ENCODE assay signal across 8 mouse cellular contexts in genomic region chr7:82119266-82119665, GRCm38 (mm10). TPM values are rescaled to one million over a fixed set of nuclear protein-coding genes. Genes with fewer than 3 reads are reported as not detected.
DNase-seq lines count a peak whose midpoint lies in the region; ATAC-seq and TF ChIP-seq lines count a peak whose summit lies in the region.

No protein-coding gene starts in this region.

- WGBS in forebrain, embryonic 10.5 days, result 16% methylated on average over 2 of the region's 2 CpGs
- WGBS in hindbrain, embryonic 12.5 days, result 18% methylated on average over 2 of the region's 2 CpGs

- no peaks in the 10 kb centered on the region for H3K36me3 ChIP-seq in ES-E14 (ENCODE audit: control insufficient read depth, insufficient read depth, low read length, poor library complexity, severe bottlenecking)
- H3K36me3 ChIP-seq in forebrain, embryonic 10.5 days (replicated peaks), result no peaks in the 10 kb centered on the region
- no peaks in the 10 kb centered on the region for H3K36me3 ChIP-seq in hindbrain, embryonic 12.5 days

- no peak overlapping the region for H3K9ac ChIP-seq in ES-E14 (ENCODE audit: insufficient read depth, low read depth, low read length, poor library complexity, severe bottlenecking)
- no peak overlapping the region for H3K9ac ChIP-seq in hindbrain, embryonic 12.5 days

- H3K4me2 ChIP-seq in hindbrain, embryonic 12.5 days (replicated peaks), result no peak overlapping the region

- TF ChIP-seq CTCF in brain, embryonic 14.5 days (IDR thresholded peaks at IDR 0.05; ENCODE audit: borderline replicate concordance, extremely low read depth, insufficient read depth, insufficient read length), result peak; percentile 62; the same call in 1 of the 2 replicates

- no peak overlapping the region for H3K27ac ChIP-seq in ES-E14 (ENCODE audit: insufficient read depth, low read depth, low read length, poor library complexity, severe bottlenecking)
- H3K27ac ChIP-seq in forebrain, embryonic 10.5 days, result no peak overlapping the region
- H3K27ac ChIP-seq in hindbrain, embryonic 12.5 days, result no peak overlapping the region

- no peaks in the 10 kb centered on the region for H3K27me3 ChIP-seq in forebrain, embryonic 10.5 days (ENCODE audit: poor library complexity, severe bottlenecking)
- H3K27me3 ChIP-seq in hindbrain, embryonic 12.5 days, result no peaks in the 10 kb centered on the region

- ATAC-seq in hindbrain, embryonic 12.5 days (ENCODE audit: low FRiP score), result peak; percentile 60

- no peaks in the 10 kb centered on the region for H3K9me3 ChIP-seq in ES-E14 (ENCODE audit: control insufficient read depth, insufficient read depth, low read depth, low read length)
- H3K9me3 ChIP-seq in forebrain, embryonic 10.5 days, result no peaks in the 10 kb centered on the region
- H3K9me3 ChIP-seq in hindbrain, embryonic 12.5 days (replicated peaks), result no peaks in the 10 kb centered on the region

- in situ Hi-C loops in ES-E14 (cut with MboI; ENCODE audit: low sequenced_read_pairs in 2 of 2, unreplicated experiment in 2 of 2), result loop anchor here in 1 of 2 experiments (5.0 kb wide), 1 partner anchor 157 kb away; no protein-coding TSS in a partner anchor

- no peak for TF ChIP-seq POLR2A in brain, embryonic 14.5 days (IDR thresholded peaks at IDR 0.05; ENCODE audit: borderline replicate concordance, extremely low read depth, insufficient read depth, insufficient read length, poor library complexity, severe bottlenecking)

- H3K4me1 ChIP-seq in ES-E14 (ENCODE audit: control insufficient read depth in 2 of 2, insufficient read depth in 2 of 2, low read length in 2 of 2, poor library complexity in 1 of 2), result no peaks in the 10 kb centered on the region
- no peaks in the 10 kb centered on the region for H3K4me1 ChIP-seq in forebrain, embryonic 10.5 days
- no peaks in the 10 kb centered on the region for H3K4me1 ChIP-seq in hindbrain, embryonic 12.5 days

- peak; percentile 83 for DNase-seq in ES-E14 (ENCODE audit: low read depth, low spot score)
- DNase-seq in brain, embryonic 14.5 days (ENCODE audit: low read depth), result peak; percentile 92
- DNase-seq in forebrain, embryonic 10.5 days (ENCODE audit: extremely low spot score, low spot score), result peak; percentile 70
- peak; percentile 95 for DNase-seq in layer of hippocampus, adult 9-10 months (ENCODE audit: low spot score)
- DNase-seq in lung, postnatal 10 days, result peak; percentile 78
- peak; percentile 75 for DNase-seq in retina, postnatal 7 days (ENCODE audit: low read depth, low spot score)
- DNase-seq in urinary bladder, postnatal 14 days (ENCODE audit: low spot score), result peak; percentile 84

- no peak overlapping the region for H3K4me3 ChIP-seq in ES-E14 (ENCODE audit: insufficient read depth in 1 of 2, low read depth in 1 of 2, low read length in 2 of 2, poor library complexity in 1 of 2, severe bottlenecking in 1 of 2)
- no peak overlapping the region for H3K4me3 ChIP-seq in forebrain, embryonic 10.5 days
- no peak overlapping the region for H3K4me3 ChIP-seq in hindbrain, embryonic 12.5 days

TF ChIP-seq in ES-E14, 5 proteins besides CTCF, POLR2A, EP300 and RAD21:
- TF ChIP-seq MAFK (IDR thresholded peaks at IDR 0.05; ENCODE audit: insufficient read depth, low read depth, low read length), result no peak
- TF ChIP-seq ZNF384 (IDR thresholded peaks at IDR 0.05; ENCODE audit: low read depth, low read length), result no peak
- peak; percentile 89 for TF ChIP-seq ZC3H11A (IDR thresholded peaks at IDR 0.05; ENCODE audit: borderline replicate concordance, low read depth, low read length)

RNA-seq across cellular contexts. Expression of gene Sh3gl3, which starts 54.4 kb away (rescaled TPM):
- 8.0 and 11.6 TPM in 2 replicates for total RNA-seq in ES-E14 (2012; rRNA removed)
- 28.3 and 37.9 TPM in 2 replicates for polyA plus RNA-seq in brain, embryonic 14.5 days (2012; rRNA removed)
- polyA plus RNA-seq in forebrain, embryonic 10.5 days (2016; fragmentation: Nextera tagmentation; extraction: Ambion mirVana), result 8.8 and 8.9 TPM in 2 replicates
- 26.7 and 33.3 TPM in 2 replicates for polyA plus RNA-seq in hindbrain, embryonic 12.5 days (2016; fragmentation: Nextera tagmentation; extraction: Ambion mirVana)
